Mouse (Mus musculus): Measurements from ENCODE around the gene Kif26a.

Gene Kif26a

GRCm38 (mm10) chr12:112145875-112146651, at the start of gene Kif26a:
TSS of gene Kif26a (plus strand) at chr12:112146208.
- DNase-seq: peak; percentile 73

- no peak for DNase-seq
Observed at GRCm38 (mm10) chr12:112096733-112097117, 49.3 kb upstream of the Kif26a start.

- DNase-seq: no peak
Observed at GRCm38 (mm10) chr12:112100106-112100505, 45.9 kb upstream of the Kif26a start.

- DNase-seq: no peak
Observed at GRCm38 (mm10) chr12:112101045-112101444, 45.0 kb upstream of the Kif26a start.

GRCm38 (mm10) chr12:112103179-112103578, 42.8 kb upstream of the Kif26a start:
- no peak for DNase-seq

- no peak for DNase-seq
Observed at GRCm38 (mm10) chr12:112104890-112105289, 41.1 kb upstream of the Kif26a start.

DNA sequence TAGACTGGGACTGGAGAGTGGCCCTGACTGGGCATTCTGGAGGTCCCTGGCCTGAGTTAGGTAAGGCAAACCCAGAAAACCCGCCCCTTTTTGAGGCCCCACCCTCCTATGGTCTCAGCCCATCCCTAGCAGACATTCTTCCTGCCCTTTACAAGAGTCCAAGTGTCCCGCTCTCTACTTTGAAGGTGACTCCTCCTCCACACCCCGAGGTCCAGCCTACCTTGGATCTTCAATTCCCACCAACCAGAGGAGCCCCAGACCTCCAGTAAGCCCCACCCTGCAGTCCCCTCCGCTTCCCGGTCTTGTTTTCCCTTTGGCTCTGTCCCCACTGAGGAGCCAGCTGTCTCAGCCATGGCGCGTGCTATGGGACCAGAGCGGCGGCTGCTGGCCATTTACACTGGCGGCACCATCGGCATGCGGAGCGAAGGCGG, 39.5 kb upstream of the Kif26a start, which contains the start of gene Aspg:
TSS of gene Aspg (plus strand) at position 139 of the 431 bp plus-strand sequence.
- no peak for DNase-seq

- no peak for DNase-seq
Observed at GRCm38 (mm10) chr12:112107685-112108084, 38.3 kb upstream of the Kif26a start.

DNA sequence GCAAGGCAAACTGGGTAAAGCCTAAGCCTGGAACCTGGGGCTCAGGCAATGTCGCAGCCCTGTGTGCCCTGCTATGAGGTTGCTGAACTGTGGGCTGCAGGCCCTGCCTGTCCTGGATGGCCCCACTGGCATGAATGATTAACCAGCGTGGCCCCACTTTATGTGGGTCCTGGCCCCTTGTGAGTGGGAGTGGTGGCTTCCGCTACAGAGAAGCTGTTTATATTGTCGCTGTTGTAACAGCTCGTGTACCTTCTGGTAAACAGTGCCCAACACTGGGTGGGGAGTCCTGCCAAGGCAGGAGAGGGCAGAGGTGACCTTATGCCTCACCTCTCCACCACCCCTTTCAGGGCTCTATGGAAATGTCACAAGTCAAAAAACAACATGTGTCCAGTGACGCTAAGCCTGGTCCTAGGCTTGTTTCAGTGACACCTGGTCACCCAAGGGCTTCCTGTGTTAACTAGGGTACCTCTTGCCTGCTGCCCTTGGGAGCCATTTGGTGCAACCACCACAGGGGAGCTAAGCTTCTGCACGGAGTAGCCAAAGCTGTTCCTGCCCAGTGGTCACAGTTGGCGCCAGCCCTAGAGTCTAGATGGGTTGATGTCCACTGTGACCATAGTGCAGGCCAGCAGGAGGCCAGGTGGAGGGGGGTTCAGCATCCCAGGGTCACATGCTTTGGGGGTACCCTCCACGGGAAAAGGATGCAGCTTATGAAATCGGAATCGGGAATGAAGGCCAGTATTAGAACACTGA, 37.1 kb upstream of the Kif26a start:
- no peak for DNase-seq

- DNase-seq: no peak
Observed at GRCm38 (mm10) chr12:112109701-112110100, 36.3 kb upstream of the Kif26a start.

- no peak for DNase-seq
Observed at GRCm38 (mm10) chr12:112111323-112111722, 34.7 kb upstream of the Kif26a start.

DNA sequence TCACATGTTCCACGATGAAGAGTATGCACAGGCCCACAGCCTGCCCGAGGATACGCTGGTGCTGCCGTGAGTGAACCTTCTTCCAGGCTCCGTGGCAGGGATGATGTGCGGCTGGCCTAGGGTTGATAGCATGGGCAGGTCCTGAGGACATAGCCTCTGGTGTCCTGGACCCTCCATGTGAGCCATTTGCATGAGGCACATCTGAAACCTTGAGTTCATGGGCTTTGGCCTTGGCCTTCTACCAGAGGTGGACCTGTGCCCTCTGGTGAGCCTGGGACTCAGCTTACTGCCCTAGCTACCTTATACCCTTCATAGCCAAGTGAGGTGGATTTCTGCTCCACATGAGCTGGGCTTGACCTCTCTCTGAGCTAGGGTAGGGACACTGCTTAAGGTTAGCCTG, 33.8 kb upstream of the Kif26a start:
- DNase-seq: no peak

DNA sequence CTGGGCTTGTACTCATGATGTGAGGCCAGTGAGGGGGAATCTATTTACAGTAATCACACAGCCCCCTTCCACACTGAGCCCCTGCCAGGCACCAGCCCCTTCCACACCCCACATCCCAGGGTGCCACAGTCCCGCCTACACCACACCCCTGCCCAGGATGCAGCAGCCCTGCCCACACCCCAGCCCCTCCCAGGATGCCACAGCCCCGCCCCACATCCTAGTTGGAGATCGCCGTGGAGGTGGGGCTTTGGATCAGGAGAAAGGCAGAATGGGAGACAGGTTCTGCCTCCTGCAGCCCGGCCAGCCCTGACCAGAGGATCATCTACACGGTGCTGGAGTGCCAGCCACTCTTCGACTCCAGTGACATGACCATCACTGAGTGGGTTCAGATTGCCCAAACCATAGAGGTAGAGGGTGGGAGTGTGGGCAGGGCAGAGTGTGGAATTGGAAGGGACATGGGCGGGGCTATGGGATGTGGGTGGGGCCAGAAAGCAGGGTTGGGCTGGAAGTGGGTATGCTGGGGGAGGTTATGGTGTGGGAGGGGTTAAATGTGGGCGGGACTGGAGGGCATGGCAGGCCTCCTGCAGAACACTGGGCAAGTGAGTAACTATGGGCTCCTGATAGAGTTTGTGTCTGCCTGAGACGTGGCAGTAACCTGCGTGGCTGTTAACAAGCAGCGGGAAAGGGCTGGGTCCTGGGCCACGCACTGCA, 33.2 kb upstream of the Kif26a start:
- no peak for DNase-seq

DNA sequence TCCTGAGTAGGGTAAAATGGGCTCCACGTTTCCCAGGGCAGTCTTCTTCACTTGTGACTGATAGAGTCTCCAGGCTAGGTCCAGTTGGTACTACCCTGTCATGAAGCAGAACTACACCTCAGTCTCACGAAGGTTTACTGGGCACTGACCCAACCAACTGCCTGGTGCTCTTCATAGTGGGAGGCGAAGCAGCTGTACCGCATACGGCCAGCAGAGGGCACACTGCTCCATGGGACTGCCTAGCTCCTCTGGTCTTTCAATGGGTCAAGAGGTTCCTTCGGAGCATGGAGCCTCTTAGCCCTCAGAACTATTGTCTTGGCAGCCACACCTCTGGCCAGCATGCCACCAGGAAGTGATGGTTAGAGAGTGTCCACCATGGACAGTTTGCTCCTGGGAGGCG, 32.3 kb upstream of the Kif26a start:
- DNase-seq: peak; percentile 81

- DNase-seq: no peak
Observed at GRCm38 (mm10) chr12:112117006-112117405, 29.0 kb upstream of the Kif26a start.

DNA sequence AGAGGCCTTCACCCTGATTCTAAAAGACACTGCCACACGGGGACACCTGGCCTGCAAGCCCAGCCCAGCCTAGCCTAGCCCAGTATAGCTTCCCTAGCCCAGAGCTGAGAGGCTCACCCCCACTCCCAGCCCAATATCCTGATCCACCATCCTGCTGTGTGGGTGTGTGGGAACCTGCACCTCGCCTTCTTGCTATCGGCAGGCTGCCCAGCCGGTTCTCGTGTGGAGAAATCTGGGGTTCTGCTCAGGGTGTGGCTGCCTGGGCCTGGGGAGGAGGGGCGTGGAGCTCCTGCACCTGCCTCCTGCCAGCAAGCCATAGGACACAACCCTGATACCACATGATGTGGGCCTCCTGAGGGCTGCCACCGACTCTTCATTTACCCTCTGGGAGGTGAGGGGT, 28.4 kb upstream of the Kif26a start:
- DNase-seq: no peak

DNA sequence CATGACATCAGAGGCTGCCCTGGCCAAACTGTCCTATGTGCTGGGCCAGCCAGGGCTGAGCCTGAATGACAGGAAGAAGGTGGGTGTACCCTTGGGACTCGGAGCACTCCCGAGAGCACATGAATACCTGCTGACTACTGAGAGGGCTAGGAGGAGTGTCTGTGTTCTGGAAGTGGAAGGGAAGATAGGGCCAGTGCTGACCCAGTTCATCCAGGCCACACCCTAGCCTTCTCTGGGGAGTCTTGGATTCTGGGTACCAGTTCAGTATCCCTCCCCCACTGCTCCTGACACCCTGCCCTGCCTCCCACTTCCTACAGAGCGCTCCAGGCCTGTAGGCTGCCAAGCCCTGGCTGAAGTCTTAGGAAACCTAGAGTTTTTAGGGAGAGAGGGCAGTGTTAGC, 24.8 kb upstream of the Kif26a start:
- no peak for DNase-seq

DNA sequence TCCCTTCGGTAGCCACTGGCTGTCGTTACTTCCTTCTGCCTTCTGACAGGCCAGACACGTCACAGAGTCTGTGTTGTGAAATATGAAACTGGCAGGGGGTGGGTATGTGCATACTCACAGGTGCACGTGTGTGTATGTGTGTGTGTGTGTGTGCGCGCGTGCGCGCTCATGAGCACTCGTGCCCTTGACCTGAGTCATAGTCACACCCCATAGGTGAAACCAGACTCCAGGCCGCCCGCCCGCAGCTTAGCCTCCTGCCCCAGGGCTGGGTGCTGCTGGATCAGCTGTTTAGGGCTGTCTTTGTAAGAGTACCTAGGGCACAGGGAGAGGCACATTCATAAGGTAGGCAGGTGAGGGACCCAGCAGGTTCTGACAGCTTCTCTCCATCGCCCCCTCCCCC, 20.1 kb upstream of the Kif26a start:
- DNase-seq: no peak

- DNase-seq: no peak
Observed at GRCm38 (mm10) chr12:112126931-112127635, 18.9 kb upstream of the Kif26a start.

GRCm38 (mm10) chr12:112128526-112128925, 17.5 kb upstream of the Kif26a start:
- DNase-seq: no peak

- no peak for DNase-seq
Observed at GRCm38 (mm10) chr12:112129300-112129856, 16.6 kb upstream of the Kif26a start.

- peak; percentile 38 for DNase-seq
Observed at GRCm38 (mm10) chr12:112130161-112130860, 15.7 kb upstream of the Kif26a start.
